Mouse (Mus musculus) layer of hippocampus, adult 2 months (tissue): ENCODE measurements at regions not wholly inside any gene's neighbourhood (a gene's known extent, or its start where the extent isn't known, plus 50 kb on each side); places are given as distances from the start of the nearest gene placed in this dataset.

Experiments
- DNase-seq, 2 experiments: peaks; one replicate each; pipeline ENCODE4 v3.0.0; 2022; ENCODE audit warnings: low spot score in 2 of 2
- H3K27ac ChIP-seq: fragments of 200-600 bp; 2 replicates; pipeline ENCODE4 v1.8.1; 2022
- H3K4me3 ChIP-seq: fragments of 200-600 bp; 2 replicates; pipeline ENCODE4 v1.8.1; 2022; ENCODE audit warnings: mild to moderate bottlenecking
- CTCF ChIP-seq: fragments of 200-600 bp; conservative IDR thresholded peaks from 2 replicates; pipeline ENCODE4 v1.8.1; 2022; ENCODE audit warnings: antibody characterized with exemption, mild to moderate bottlenecking, moderate library complexity

DNA sequence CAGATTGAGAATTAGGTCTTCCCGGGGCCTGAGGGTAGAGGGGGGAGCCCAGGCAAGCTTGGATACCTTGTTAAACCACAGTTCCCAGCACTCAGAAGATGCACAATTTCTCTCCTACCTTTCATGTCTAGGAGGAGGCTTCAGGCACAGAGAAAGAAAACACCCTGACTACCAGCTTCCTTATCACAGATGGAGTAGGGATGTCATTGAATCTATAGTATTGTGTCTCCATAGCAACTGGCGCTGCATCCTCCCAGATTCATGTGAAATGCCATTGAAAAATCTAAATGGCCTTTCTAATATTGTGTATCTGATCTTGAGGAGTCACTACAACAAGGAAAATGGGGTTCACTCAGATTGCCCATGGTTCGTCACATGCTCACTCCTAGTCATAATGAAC is 88.8 kb upstream of the Zkscan2 start:
- Histone ChIP-seq H3K4me3 (no peak overlapping the region), H3K27ac (no peak overlapping the region)
- no peak for TF ChIP-seq CTCF
- DNase-seq = no peak

DNA sequence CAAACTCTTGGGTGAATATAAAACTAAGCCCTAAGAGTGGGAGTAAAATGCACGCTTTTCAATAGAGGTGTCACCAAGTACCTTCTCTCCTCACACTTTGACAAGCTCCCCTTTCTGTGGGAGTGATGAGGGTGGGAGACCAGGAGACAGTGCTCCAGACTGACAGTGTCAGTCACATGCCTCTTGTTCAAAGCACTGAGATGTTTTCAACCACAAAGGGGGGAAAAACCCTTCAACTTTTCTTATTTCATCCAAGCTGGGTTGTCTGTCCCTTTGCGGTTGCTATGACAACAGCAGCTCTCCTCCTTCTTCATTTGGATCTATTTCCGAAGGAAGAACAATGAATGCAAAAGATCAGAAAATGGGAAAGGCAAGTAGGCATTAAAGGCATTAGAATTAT is 73.5 kb upstream of the Zkscan2 start:
- Histone ChIP-seq H3K4me3 (no peak overlapping the region), H3K27ac (peak overlapping the region; percentile 4; the same call in 1 of the 2 replicates)
- peak in 1 of 2 experiments; percentile 15 for DNase-seq
- no peak for TF ChIP-seq CTCF

DNA sequence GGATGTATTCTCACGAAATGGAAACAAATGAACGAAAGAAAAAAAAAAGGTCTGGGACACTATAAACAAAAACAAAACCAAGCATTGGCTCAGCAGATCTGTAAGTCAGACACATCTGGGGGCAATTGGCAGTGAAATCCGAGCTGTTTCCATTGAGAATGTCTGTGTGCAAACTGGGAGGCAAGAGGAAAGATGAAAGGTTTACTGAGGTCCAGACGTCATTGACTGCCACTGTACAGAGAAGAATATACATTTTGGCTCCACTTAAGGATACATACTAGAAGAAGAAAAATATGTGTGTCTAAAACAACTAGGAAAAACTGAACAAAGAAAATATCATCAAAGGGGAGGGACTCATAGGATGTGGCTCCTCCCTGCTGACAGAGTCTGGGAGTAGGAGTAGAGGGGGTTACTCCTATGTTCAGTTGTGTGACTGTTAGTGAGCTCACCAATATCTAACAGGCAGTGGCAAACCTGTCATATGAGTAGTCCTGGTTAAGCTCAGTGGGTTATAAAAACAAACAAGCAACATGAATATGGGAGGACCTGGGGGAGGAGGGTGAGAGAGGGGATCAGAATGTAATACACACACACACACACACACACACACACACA is 72.2 kb upstream of the Zkscan2 start:
- DNase-seq = no peak
- no peak for TF ChIP-seq CTCF
- no peak overlapping the region for H3K4me3 ChIP-seq
- H3K27ac ChIP-seq = no peak overlapping the region

DNA sequence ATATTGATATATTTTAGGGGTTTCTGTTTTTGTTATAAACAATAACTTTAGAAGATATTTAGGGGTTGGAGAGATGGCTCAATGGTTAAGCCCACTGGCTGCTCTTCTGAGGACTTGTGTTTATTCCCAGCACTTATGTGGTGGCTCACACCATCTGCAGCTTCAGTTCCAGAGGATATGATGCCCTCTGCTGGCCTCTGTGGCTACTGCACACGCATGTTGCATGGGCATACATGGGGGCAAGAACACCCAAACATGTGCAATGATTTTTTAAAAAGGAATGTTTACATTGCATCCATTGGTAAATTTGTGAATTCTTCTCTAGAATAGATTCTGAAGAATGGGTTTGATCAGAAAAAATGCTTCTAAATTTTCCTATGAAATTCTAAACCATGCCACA is 66.0 kb upstream of the Zkscan2 start:
- Histone ChIP-seq H3K27ac (no peak overlapping the region), H3K4me3 (no peak overlapping the region)
- no peak for DNase-seq
- TF ChIP-seq CTCF = peak; percentile 50

DNA sequence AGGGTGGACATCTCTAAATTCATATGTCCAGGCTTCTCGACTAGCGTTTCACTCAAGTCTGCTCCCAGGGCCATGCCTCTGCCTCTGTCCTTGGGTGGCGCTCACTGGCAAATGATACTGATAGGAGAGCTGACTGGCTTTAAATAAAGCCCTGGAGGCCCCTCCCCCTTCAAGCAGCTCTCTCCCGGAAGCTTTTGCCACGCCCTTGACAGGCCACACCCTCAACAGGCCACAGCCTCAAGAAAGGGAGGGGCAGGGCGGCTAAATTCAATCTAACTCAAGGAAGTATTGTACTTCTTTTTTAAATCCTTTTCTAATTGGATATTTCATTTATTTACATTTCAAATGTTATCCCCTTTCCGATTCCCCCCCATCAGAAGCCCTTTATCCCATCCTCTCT is 59.3 kb upstream of the Zkscan2 start:
- no peak for DNase-seq
- no peak for TF ChIP-seq CTCF
- Histone ChIP-seq H3K27ac (no peak overlapping the region), H3K4me3 (no peak overlapping the region)
